Mouse (Mus musculus) forebrain, embryonic 10.5 days (tissue): Measurements from ENCODE around the gene Hhat. TPM values are rescaled to one million over a fixed set of nuclear protein-coding genes. Genes with fewer than 3 reads are reported as not detected.

ENCODE experiments used
- DNase-seq: peaks from one replicate; pipeline ENCODE4 v3.0.0-alpha.2; 2017; ENCODE audit warnings: low spot score; ENCODE audit errors: extremely low spot score
- H3K27ac ChIP-seq: fragments of 300-500 bp; sonication (generic); 2 replicates; pipeline ENCODE4 v1.5.1; 2016; ENCODE audit warnings: mild to moderate bottlenecking
- H3K27me3 ChIP-seq: fragments of 300-500 bp; sonication (generic); 2 replicates; pipeline ENCODE4 v1.6.1; 2016; ENCODE audit warnings: mild to moderate bottlenecking; ENCODE audit not compliant: poor library complexity, severe bottlenecking
- H3K36me3 ChIP-seq: fragments of 300-500 bp; sonication (generic); replicated peaks from 2 replicates; pipeline ENCODE4 v1.6.1; 2016; ENCODE audit warnings: mild to moderate bottlenecking, moderate library complexity
- H3K4me1 ChIP-seq: fragments of 300-500 bp; sonication (generic); 2 replicates; pipeline ENCODE4 v1.6.1; 2016
- H3K4me3 ChIP-seq: fragments of 300-500 bp; sonication (generic); 2 replicates; pipeline ENCODE4 v1.5.1; 2016; ENCODE audit warnings: mild to moderate bottlenecking, moderate library complexity
- H3K9me3 ChIP-seq: fragments of 300-500 bp; sonication (generic); 2 replicates; pipeline ENCODE4 v1.6.1; 2016; ENCODE audit warnings: mild to moderate bottlenecking, moderate library complexity
- WGBS: fragments of 180-500 bp; shearing (Covaris S2); methylation state at CpG from one replicate; pipeline ENCODE4 v1.1.7; 2016; 5-methylcytosine and 5-hydroxymethylcytosine counted together
- polyA plus RNA-seq: library from polyadenylated mRNA; unstranded; fragments of >200 nt; fragmentation: Nextera tagmentation; extraction: Ambion mirVana; gene quantifications from 2 replicates; pipeline ENCODE4 v1.2.1, GENCODE M21; 2016

The Hhat gene
- polyA plus RNA-seq, 1 experiment from 2014 or later: 7.6 TPM

DNA sequence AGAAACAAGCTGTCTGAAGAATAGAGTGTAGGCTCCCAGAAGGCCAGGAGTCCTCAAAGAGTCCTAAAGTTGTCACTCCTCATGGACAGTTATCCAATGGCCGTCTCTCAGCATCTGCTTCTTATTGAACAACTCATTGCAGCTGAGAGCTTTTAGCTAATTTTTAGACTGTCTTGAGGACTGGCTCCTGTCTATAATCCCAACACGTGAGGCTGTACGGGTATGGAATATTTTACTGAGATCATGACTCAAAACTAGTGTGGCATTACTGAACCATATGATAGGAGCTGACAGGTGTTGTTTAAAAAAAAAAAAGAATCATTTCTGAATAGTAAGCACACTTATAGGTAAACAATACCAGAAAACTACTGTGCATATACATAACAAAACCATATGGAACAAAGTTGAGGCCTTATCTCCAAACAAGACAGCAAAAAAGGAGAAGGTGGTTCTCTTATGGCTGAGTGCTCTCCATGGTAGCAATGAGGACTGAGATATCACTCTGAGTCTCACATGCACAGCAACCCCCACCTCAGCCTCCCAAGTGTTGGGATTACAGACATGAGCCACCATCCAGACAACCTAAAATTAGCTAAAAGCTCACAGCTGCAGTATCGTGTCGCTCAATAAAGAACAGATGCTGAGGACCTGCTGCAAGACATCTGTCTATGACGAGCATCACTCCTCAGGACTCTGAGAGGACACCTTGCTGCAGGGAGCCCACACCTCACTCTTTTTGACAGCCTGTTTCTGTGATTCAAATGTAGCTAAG is 21.6 kb downstream of the Hhat start:
- WGBS: 78% methylated on average over 6 of the region's 6 CpGs

GRCm38 (mm10) chr1:192746201-192746600 is 24.8 kb downstream of the Hhat start:
- H3K4me3 ChIP-seq: no peak overlapping the region
- no peaks in the 10 kb centered on the region for H3K36me3 ChIP-seq
- H3K27ac ChIP-seq: no peak overlapping the region
- peaks cover 7% of the 10 kb centered on the region; the same call in 1 of the 2 replicates for H3K4me1 ChIP-seq
- 82% methylated on average over 6 of the region's 6 CpGs for WGBS
- no peaks in the 10 kb centered on the region for H3K27me3 ChIP-seq
- no peak for DNase-seq
- no peaks in the 10 kb centered on the region for H3K9me3 ChIP-seq

More for the DNA sequence above, 21.6 kb downstream of the Hhat start:
- Histone ChIP-seq H3K27me3 (no peaks in the 10 kb centered on the region), H3K9me3 (no peaks in the 10 kb centered on the region), H3K4me1 (peaks cover 26% of the 10 kb centered on the region), H3K36me3 (no peaks in the 10 kb centered on the region), H3K4me3 (no peak overlapping the region), H3K27ac (no peak overlapping the region)
- DNase-seq: no peak

DNA sequence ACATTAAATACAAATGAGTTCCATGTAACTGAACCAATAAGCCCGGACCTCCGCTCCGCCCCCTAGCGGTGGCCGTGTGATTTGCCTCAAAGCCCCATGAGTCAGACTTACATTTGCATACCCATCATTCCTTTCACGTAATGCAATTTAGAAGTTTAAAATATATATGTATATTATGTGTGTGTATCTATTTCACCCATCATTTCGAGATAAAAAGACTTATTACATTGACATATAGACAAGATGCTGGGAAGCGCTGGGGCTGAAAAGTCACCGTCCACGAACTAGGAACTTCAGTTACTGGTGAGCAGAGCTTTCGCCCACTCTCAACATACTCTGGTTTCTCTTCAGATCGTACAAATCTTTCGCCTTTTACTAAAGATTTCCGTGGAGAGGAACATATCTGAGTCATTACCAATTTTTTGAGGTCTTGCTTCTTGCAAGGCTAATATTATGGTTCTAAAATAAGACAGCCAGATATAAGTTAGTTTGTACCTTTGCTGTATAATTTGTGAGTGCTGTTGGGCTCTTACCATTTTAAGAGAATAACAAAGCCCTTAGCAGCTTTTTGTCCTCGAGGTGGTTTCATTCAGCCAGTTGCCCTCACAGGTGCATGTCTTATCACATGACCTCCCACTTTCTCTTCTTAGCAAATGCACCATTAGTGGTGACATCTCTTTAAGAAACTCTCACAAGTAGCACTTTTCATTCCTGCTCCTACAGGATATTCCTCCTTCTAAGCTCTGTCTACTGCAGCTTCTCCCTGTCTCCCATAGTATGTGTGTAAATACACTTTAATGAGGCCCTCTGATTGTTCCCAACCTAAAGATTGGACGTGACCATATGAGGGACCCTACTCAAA is 25.6 kb downstream of the Hhat start:
- WGBS: 4% methylated on average over 16 of the region's 16 CpGs
- H3K9me3 ChIP-seq: no peaks in the 10 kb centered on the region
- H3K27ac ChIP-seq: peak overlapping the region; percentile 76
- H3K4me3 ChIP-seq: no peak overlapping the region
- H3K4me1 ChIP-seq: peaks cover 7% of the 10 kb centered on the region; the same call in 1 of the 2 replicates
- H3K27me3 ChIP-seq: no peaks in the 10 kb centered on the region
- no peaks in the 10 kb centered on the region for H3K36me3 ChIP-seq
- peak; percentile 58 for DNase-seq

- Histone ChIP-seq H3K4me3 (no peak overlapping the region), H3K9me3 (no peaks in the 10 kb centered on the region), H3K27ac (no peak overlapping the region), H3K27me3 (no peaks in the 10 kb centered on the region), H3K36me3 (no peaks in the 10 kb centered on the region), H3K4me1 (peaks cover 5% of the 10 kb centered on the region; the same call in 1 of the 2 replicates)
- DNase-seq: no peak
- 64% methylated on average over 3 of the region's 3 CpGs for WGBS
These were observed 26.2 kb downstream of the Hhat start for GRCm38 (mm10) chr1:192744880-192745239.

DNA sequence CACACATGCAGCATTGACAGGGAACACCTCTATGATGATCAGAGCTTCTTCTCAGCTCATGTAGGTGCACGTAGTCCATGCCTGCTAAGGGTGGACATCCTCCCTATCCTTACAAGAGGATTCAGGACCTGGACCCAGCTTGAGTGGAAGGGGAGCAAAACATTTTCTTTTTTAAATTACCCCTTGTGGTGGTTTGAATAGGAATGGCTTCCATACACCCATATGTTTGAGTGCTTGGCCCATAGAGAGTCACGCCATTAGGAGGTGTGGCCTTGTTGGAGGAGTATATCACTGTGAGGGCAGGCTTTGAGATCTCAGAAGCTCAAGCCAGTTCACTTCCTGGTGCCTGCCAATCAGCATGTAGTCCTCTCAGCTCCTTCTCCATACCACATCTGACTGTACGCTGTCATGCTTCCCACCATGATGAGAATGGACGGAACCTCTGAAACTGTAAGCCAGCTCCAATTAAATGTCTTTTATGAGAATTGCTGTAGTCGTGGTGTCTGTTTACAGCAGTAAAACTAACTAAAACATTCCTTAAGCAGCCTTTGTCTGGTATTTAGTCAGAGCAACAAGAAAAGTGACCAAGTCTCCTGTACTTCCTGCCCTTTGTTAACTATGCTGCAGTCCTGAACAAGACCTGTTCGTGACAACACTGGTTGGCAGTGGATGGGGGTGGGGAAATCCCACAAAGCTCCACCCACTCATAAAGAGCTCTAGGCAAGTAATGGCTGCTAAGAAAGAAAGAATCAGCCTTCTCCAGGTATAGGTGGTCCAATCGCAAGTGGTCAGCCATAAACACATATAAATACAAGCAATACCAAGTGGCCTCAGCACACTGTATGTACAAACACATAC is 28.4 kb downstream of the Hhat start:
- Histone ChIP-seq H3K4me1 (peaks cover 4% of the 10 kb centered on the region; the same call in 1 of the 2 replicates), H3K27ac (no peak overlapping the region), H3K27me3 (no peaks in the 10 kb centered on the region), H3K9me3 (no peaks in the 10 kb centered on the region), H3K4me3 (no peak overlapping the region), H3K36me3 (no peaks in the 10 kb centered on the region)
- DNase-seq: no peak
- 81% methylated on average over 7 of the region's 7 CpGs for WGBS

DNA sequence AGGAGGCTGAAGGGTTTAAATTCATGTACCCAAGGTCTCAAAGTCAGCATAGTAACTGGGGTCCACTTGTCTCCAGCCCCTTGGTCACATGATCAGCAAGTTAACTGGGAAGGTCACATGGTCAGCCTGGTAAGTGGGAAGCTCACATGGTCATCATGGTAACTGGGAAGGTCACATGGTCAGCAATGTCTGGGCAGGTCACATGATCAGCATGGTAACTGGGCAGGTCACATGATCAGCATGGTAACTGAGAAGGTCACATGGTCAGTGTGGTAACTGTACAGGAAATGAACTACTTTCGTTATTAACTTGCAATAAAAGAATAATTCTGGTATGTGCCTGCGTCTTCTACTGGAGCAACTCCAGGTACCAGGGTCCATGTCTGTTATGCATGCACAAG is 29.1 kb downstream of the Hhat start:
- no peaks in the 10 kb centered on the region for H3K9me3 ChIP-seq
- DNase-seq: no peak
- no peak overlapping the region for H3K27ac ChIP-seq
- WGBS: 95% methylated on average over 2 of the region's 2 CpGs
- no peaks in the 10 kb centered on the region for H3K36me3 ChIP-seq
- no peak overlapping the region for H3K4me3 ChIP-seq
- no peaks in the 10 kb centered on the region for H3K27me3 ChIP-seq
- H3K4me1 ChIP-seq: peaks cover 4% of the 10 kb centered on the region

DNA sequence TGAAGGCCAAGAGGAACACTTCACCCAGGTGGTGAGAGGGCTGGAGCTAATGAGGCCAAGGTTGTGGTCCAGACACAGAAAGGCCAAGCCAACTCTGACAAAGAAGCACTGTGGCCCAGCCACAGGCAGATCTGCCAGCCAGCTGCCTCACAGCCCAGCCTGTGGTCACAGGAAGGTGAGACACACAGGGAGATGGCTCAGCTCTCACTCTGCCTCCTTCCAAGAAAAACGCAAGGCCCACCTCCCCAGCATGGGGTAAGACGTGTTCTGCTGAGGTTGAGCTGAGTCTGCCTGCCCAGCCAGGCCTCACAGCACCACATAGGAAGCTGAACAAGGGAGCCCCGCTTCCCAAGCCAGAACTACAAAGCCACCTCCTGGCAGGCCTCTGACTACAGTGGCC is 34.5 kb downstream of the Hhat start:
- no peak for DNase-seq
- WGBS: 54% methylated on average over 3 of the region's 3 CpGs
- H3K36me3 ChIP-seq: no peaks in the 10 kb centered on the region
- peaks cover 9% of the 10 kb centered on the region for H3K4me1 ChIP-seq
- no peaks in the 10 kb centered on the region for H3K27me3 ChIP-seq
- H3K9me3 ChIP-seq: no peaks in the 10 kb centered on the region
- no peak overlapping the region for H3K4me3 ChIP-seq
- peak overlapping the region; percentile 37; the same call in 1 of the 2 replicates for H3K27ac ChIP-seq

GRCm38 (mm10) chr1:192736002-192736426 is 35.0 kb downstream of the Hhat start:
- H3K36me3 ChIP-seq: no peaks in the 10 kb centered on the region
- H3K27me3 ChIP-seq: no peaks in the 10 kb centered on the region
- no peaks in the 10 kb centered on the region for H3K9me3 ChIP-seq
- H3K27ac ChIP-seq: peak overlapping the region; percentile 37; the same call in 1 of the 2 replicates
- 79% methylated on average over 9 of the region's 9 CpGs for WGBS
- H3K4me1 ChIP-seq: peaks cover 9% of the 10 kb centered on the region
- H3K4me3 ChIP-seq: no peak overlapping the region
- no peak for DNase-seq

GRCm38 (mm10) chr1:192730517-192730916 is 40.5 kb downstream of the Hhat start:
- WGBS: 89% methylated on average over 7 of the region's 7 CpGs
- H3K4me1 ChIP-seq: 0 out of 2 replicates have a peak, but pooled peaks cover 3% of the 10 kb centered on the region

GRCm38 (mm10) chr1:192726996-192727624 is 43.9 kb downstream of the Hhat start:
- no peaks in the 10 kb centered on the region for H3K9me3 ChIP-seq
- H3K4me1 ChIP-seq: 0 out of 2 replicates have a peak, but pooled peaks cover 3% of the 10 kb centered on the region
- no peaks in the 10 kb centered on the region for H3K36me3 ChIP-seq
- WGBS: 51% methylated on average over 11 of the region's 11 CpGs
- no peak overlapping the region for H3K27ac ChIP-seq
- peak; percentile 64 for DNase-seq
- H3K4me3 ChIP-seq: no peak overlapping the region
- H3K27me3 ChIP-seq: no peaks in the 10 kb centered on the region

More at GRCm38 (mm10) chr1:192730517-192730916, 40.5 kb downstream of the Hhat start:
- Histone ChIP-seq H3K4me3 (no peak overlapping the region), H3K27ac (no peak overlapping the region), H3K36me3 (no peaks in the 10 kb centered on the region), H3K9me3 (no peaks in the 10 kb centered on the region), H3K27me3 (no peaks in the 10 kb centered on the region)
- DNase-seq: no peak

- Histone ChIP-seq H3K27ac (no peak overlapping the region), H3K4me3 (no peak overlapping the region), H3K4me1 (0 out of 2 replicates have a peak, but pooled peaks cover under 1% of the 10 kb centered on the region), H3K27me3 (no peaks in the 10 kb centered on the region), H3K9me3 (no peaks in the 10 kb centered on the region), H3K36me3 (no peaks in the 10 kb centered on the region)
- 45% methylated on average over 5 of the region's 5 CpGs for WGBS
- DNase-seq: peak; percentile 74
These were observed 48.9 kb downstream of the Hhat start for GRCm38 (mm10) chr1:192722147-192722546.

DNA sequence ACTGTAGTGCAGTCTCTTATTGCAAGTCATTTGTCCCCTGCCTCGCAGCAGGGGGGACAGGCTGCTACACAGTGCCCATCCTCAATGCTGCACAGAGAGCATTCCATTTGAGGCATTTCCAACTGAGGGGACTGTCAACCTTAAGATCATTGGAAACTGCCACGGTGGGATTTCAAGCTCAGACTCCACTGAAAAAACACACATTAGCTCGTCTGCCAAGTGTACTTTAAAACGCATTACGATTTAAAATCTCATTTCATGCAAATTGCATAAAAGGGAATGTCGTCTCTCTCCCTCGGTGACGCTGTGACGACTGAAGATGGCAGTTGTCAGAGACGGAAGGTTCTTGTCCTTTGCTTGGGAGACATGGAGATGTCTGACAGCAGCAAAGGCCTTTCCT is 50.9 kb downstream of the Hhat start:
- 84% methylated on average over 10 of the region's 10 CpGs for WGBS
- DNase-seq: no peak
- Histone ChIP-seq H3K4me1 (no peaks in the 10 kb centered on the region), H3K9me3 (no peaks in the 10 kb centered on the region), H3K27ac (no peak overlapping the region), H3K27me3 (no peaks in the 10 kb centered on the region), H3K36me3 (no peaks in the 10 kb centered on the region), H3K4me3 (no peak overlapping the region)
